Mouse (Mus musculus): ENCODE measurements at regions not wholly inside any gene's neighbourhood (a gene's known extent, or its start where the extent isn't known, plus 50 kb on each side); places are given as distances from the start of the nearest gene placed in this dataset.

DNA sequence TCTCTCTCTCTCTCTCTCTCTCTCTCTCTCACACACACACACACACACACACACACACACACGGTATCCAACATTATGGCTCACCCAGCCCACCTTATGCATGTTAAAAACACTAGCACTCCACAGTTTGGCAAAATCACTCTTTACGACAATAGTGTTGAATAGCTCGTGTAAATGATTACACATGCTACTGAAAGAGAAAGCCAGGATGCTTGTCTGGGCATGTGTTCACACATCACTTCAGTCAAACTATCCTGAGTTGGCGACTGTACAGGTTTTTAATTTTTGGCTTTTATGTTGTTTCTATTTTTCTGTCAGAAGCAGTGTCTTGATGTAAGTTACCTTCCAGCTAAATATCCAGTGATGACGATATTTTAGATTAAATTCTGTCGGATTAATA is 203.6 kb upstream of the Cxcr4 start:
- no peak overlapping the region for H3K4me3 ChIP-seq (ENCODE audit: insufficient read depth, low read length)
- no peaks in the 10 kb centered on the region for H3K4me1 ChIP-seq (ENCODE audit: control insufficient read depth, insufficient read depth, low read length)
- no peak overlapping the region for H3K27ac ChIP-seq (ENCODE audit: insufficient read depth, low read length)
- TF ChIP-seq POLR2A (IDR thresholded peaks at IDR 0.05; ENCODE audit: low read depth, low read length) (no peak), CTCF (IDR thresholded peaks at IDR 0.05; ENCODE audit: borderline replicate concordance, insufficient read depth, low read length) (no peak)

DNA sequence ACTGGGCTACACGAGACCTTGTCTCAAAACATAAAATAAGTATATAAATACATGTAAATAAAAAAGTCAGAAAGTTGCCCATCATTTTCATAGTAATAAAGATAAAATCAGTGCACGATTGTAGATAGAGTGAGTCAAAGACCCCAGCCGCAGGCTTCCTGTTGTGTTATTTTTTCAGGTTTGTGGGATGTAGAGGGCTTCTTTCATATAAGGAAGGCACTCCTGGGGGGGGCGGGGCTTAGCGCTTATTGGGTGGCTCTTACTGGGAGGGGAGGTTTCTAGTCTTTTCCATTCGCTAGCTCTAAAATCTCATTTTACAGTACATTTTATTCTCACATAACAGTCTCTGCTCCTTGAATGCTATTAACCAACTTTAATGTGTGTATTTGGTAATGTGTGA is 198.8 kb upstream of the Cxcr4 start:
- H3K4me1 ChIP-seq (ENCODE audit: control insufficient read depth, insufficient read depth, low read length) = no peaks in the 10 kb centered on the region
- TF ChIP-seq POLR2A (IDR thresholded peaks at IDR 0.05; ENCODE audit: low read depth, low read length) = no peak
- TF ChIP-seq CTCF (IDR thresholded peaks at IDR 0.05; ENCODE audit: borderline replicate concordance, insufficient read depth, low read length) = no peak
- no peak overlapping the region for H3K27ac ChIP-seq (ENCODE audit: insufficient read depth, low read length)
- no peak overlapping the region for H3K4me3 ChIP-seq (ENCODE audit: insufficient read depth, low read length)

DNA sequence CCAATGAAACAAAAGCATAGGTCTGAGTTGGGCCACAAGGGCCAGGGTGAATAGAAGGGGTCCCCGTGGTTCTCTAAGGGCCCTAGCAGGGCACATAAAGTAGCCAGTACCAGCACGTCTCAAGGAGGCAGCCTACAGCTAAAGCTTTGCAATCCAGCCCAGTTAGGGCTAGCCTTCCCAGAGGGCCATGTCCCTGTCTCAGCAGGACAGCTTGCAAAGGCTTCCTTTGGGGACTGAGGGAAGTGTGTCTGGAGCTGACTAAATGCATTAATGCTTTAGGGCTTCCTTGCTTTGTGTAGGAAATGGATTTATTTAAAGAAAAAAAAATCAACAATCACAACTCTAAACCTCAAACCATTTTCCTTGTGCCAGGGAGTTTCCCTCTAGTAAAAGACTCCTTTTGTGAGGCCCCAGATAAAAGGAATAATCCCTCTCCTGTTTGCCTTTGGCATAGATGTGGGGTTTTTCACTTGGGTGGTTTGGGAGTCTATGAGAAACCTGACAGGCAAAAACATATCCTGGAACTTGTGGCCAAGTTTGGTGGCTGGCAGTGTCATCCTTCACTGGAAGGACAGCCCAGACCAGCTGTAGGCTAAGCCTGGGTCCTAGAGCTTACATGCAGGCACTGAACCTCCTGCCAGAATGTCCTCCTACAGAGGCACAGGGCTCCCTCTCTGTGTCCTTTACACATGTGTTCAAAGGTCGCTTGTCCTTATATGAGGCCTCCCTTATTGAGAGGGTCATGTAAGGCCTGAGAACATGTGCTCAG is 197.7 kb upstream of the Cxcr4 start:
- H3K27ac ChIP-seq (ENCODE audit: insufficient read depth, low read length) = no peak overlapping the region
- no peaks in the 10 kb centered on the region for H3K4me1 ChIP-seq (ENCODE audit: control insufficient read depth, insufficient read depth, low read length)
- TF ChIP-seq CTCF (IDR thresholded peaks at IDR 0.05; ENCODE audit: borderline replicate concordance, insufficient read depth, low read length) (no peak), POLR2A (IDR thresholded peaks at IDR 0.05; ENCODE audit: low read depth, low read length) (no peak)
- no peak overlapping the region for H3K4me3 ChIP-seq (ENCODE audit: insufficient read depth, low read length)

DNA sequence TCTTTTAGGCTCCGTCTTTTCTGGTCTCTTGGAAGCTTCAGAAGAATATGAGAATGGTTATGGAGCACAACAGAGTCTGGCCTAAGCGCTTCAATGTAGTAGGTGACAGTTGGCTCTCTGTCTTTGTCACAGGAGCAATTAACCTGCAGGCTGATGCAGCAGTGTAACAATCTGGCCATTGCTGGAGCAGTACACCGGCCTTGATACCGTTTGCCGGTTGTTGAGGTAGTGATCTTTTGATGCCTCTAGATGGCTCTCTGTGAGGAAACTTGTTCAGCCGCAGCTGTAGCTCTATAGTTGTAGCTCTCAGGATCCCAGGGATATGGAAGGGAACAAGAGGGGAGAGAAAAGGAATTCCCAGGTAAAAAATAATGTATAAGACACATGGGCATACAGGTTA is 196.1 kb upstream of the Cxcr4 start:
- Histone ChIP-seq H3K4me3 (ENCODE audit: insufficient read depth, low read length) (no peak overlapping the region), H3K4me1 (ENCODE audit: control insufficient read depth, insufficient read depth, low read length) (no peaks in the 10 kb centered on the region), H3K27ac (ENCODE audit: insufficient read depth, low read length) (no peak overlapping the region)
- TF ChIP-seq CTCF (IDR thresholded peaks at IDR 0.05; ENCODE audit: borderline replicate concordance, insufficient read depth, low read length) = no peak
- no peak for TF ChIP-seq POLR2A (IDR thresholded peaks at IDR 0.05; ENCODE audit: low read depth, low read length)

DNA sequence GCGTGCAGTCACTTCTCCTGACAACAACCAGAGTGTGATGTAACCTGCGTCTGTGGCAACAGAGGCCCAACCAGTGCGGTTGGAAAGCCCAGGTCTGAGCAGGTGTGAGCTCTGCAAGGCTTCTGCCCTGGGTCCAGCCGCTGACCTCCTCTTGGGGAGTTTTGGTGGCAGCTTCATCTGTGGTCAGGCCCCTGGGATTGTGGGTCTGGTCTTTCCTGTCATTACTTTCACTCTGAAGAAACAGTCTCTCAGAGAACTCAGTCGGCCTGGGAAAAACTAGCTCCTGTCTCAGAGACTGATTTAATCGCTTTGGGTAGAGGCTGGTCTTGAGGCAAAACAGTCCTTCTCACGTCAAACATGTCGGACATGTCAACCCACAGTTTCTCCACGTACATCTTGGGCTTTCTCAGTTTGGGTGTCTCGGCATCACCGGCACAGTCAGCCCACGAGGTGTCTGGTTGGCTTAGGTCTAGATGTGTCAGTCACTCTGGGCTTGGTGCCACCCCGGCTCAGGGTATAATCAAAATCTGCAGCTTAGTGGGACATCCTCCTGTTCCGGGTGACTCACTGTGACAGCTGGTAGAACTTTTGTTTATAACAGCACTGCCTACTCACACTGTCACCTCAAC is 195.0 kb upstream of the Cxcr4 start:
- H3K27ac ChIP-seq (ENCODE audit: insufficient read depth, low read length) = no peak overlapping the region
- no peak overlapping the region for H3K4me3 ChIP-seq (ENCODE audit: insufficient read depth, low read length)
- no peak for TF ChIP-seq CTCF (IDR thresholded peaks at IDR 0.05; ENCODE audit: borderline replicate concordance, insufficient read depth, low read length)
- no peak for TF ChIP-seq POLR2A (IDR thresholded peaks at IDR 0.05; ENCODE audit: low read depth, low read length)
- no peaks in the 10 kb centered on the region for H3K4me1 ChIP-seq (ENCODE audit: control insufficient read depth, insufficient read depth, low read length)

DNA sequence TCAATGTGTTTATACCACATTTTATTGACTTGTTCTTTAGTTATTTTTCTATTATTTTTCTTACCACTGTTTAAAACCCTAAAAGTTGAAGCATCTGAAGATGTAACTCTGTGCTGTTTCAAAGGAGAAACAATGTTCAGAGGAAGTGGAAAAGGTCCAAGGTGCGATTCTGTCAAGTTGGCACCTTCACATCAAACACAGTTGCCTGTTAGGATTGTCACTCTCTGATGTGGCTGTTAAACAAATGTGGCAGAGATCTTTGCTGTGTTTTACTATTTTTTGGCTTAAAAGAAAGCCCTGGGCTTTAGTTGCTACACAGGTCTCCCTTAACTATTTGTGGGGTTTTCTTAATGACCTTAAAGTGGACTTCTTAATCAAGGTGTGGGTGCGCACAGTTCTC is 190.2 kb upstream of the Cxcr4 start:
- Histone ChIP-seq H3K4me1 (ENCODE audit: control insufficient read depth, insufficient read depth, low read length) (no peaks in the 10 kb centered on the region), H3K4me3 (ENCODE audit: insufficient read depth, low read length) (no peak overlapping the region), H3K27ac (ENCODE audit: insufficient read depth, low read length) (no peak overlapping the region)
- no peak for TF ChIP-seq POLR2A (IDR thresholded peaks at IDR 0.05; ENCODE audit: low read depth, low read length)
- TF ChIP-seq CTCF (IDR thresholded peaks at IDR 0.05; ENCODE audit: borderline replicate concordance, insufficient read depth, low read length) = no peak

DNA sequence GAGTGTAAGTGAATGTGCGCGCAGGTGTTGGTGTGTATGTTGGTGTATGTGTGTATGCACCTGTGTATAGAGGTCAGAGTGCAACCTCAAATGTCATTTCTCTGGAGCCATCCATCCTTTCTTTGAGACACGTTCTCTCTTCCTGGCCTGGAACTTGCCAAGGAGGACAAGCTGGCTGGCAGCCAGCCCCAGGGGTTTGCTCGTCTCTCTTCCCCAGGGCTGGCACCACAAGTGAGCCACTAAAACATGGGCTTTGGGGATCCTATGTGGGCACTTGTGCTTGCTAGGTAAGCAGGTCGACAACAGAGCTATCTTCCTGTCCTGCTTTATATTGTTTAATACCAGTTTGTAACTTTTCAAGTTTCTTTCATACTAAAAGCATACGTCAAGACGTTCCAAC is 189.8 kb upstream of the Cxcr4 start:
- H3K4me3 ChIP-seq (ENCODE audit: insufficient read depth, low read length) = no peak overlapping the region
- no peaks in the 10 kb centered on the region for H3K4me1 ChIP-seq (ENCODE audit: control insufficient read depth, insufficient read depth, low read length)
- TF ChIP-seq POLR2A (IDR thresholded peaks at IDR 0.05; ENCODE audit: low read depth, low read length) (no peak), CTCF (IDR thresholded peaks at IDR 0.05; ENCODE audit: borderline replicate concordance, insufficient read depth, low read length) (no peak)
- no peak overlapping the region for H3K27ac ChIP-seq (ENCODE audit: insufficient read depth, low read length)

DNA sequence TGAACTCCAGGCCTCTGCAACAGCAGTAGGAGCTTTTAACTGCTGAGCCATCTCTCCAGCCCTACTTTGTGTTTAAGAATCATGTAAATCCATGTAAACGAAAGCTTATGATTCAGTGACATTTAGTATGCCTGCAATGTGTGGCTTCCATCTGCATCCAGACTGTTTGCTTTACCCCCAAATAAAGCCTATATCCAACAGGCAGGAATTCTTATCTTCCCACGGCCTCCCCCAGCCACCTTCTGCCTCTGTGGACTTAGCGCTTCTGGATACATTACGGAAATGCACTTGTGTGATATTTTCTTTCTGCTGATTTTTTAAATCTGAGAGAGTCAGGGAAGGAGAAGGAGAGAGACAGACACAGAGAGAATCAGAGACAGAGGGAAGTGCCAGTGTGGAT is 189.2 kb upstream of the Cxcr4 start:
- no peak overlapping the region for H3K4me3 ChIP-seq (ENCODE audit: insufficient read depth, low read length)
- H3K27ac ChIP-seq (ENCODE audit: insufficient read depth, low read length) = no peak overlapping the region
- no peaks in the 10 kb centered on the region for H3K4me1 ChIP-seq (ENCODE audit: control insufficient read depth, insufficient read depth, low read length)
- TF ChIP-seq CTCF (IDR thresholded peaks at IDR 0.05; ENCODE audit: borderline replicate concordance, insufficient read depth, low read length) (no peak), POLR2A (IDR thresholded peaks at IDR 0.05; ENCODE audit: low read depth, low read length) (no peak)

DNA sequence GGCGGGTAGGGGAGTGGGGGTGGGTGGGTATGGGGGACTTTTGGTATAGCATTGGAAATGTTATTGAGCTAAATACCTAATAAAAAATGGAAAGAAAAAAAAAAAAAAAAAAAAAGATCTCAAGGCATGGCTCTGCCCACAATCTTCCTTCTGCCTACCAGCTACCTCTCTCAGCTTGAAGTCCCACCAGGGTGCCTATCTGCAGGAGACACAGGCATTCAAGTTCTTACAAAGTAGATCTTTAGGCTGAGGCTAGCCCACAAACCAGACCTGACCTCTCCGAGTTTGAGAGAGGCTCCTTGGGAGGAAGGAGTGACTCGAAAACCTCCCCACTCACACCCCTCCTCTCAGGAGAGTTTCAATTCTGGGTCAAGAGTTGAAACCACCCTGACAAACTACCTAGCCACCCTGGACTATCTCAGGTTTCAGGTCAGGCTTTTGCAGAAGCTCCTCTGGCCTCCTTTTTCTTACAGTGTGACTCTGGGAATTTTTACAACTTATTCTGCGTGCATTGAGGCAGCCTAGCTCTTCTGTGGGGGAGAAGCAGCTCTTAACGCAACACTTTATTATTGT is 187.6 kb upstream of the Cxcr4 start:
- H3K27ac ChIP-seq (ENCODE audit: insufficient read depth, low read length) = no peak overlapping the region
- no peak for TF ChIP-seq POLR2A (IDR thresholded peaks at IDR 0.05; ENCODE audit: low read depth, low read length)
- no peak for TF ChIP-seq CTCF (IDR thresholded peaks at IDR 0.05; ENCODE audit: borderline replicate concordance, insufficient read depth, low read length)

DNA sequence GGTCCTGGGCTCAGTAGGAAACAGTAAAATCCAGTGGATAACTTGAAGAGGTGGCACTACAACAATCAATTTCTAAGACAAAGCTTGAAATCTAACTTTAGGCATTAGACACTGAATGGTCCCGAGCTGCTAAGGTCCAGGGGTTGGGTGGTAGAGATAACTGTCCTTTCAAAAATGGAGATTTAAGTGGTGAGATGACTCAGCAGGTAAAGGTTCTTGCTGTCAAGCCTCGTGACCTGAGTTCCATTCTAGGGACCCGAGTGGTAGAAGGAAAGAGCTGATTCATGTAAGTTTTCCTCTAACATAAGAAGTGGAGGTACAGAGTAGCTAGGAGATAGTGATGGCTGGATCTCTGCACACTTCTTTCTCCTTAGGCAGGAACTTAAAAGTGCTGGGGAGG is 180.3 kb upstream of the Cxcr4 start:
- TF ChIP-seq POLR2A (IDR thresholded peaks at IDR 0.05; ENCODE audit: low read depth, low read length) (no peak), CTCF (IDR thresholded peaks at IDR 0.05; ENCODE audit: borderline replicate concordance, insufficient read depth, low read length) (no peak)
- Histone ChIP-seq H3K27ac (ENCODE audit: insufficient read depth, low read length) (no peak overlapping the region), H3K4me1 (ENCODE audit: control insufficient read depth, insufficient read depth, low read length) (no peaks in the 10 kb centered on the region), H3K4me3 (ENCODE audit: insufficient read depth, low read length) (no peak overlapping the region)

More for the DNA sequence above, 187.6 kb upstream of the Cxcr4 start:
- Histone ChIP-seq H3K4me3 (ENCODE audit: insufficient read depth, low read length) (no peak overlapping the region), H3K4me1 (ENCODE audit: control insufficient read depth, insufficient read depth, low read length) (no peaks in the 10 kb centered on the region)
